In the genomic region with DNA sequence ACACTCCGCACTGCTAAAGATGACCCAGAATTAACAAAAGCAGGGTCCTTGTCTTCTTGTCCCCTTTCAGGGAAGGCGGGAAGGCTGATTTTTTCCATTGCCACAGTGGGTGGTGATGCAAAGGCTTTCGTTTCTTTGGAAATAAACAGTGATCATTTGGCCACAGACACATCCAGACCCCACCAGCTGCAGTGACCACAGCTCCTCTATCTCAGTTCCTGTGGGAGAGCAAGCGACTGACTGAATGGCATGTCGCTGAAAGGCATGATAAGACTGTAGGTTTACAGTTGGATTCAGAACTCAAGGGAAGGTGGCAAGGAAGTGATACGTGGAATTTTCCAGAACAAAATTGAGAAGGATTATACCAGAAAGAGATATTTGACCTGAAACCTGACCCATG, we compare ENCODE assay signal across 31 mouse cellular contexts.
DNase-seq lines count a peak whose midpoint lies in the region; ATAC-seq and TF ChIP-seq lines count a peak whose summit lies in the region.
"Had no signal": no experiment of that assay in that cellular context is flagged by ENCODE, and none has a peak within 500 bp of the region (broad histone marks: within the 10 kb centered on the region; RNA-seq: fewer than 3 reads in every experiment).

No protein-coding gene starts in this region.

- peak; percentile 66 for DNase-seq in lung, embryonic 14.5 days
- no peak for DNase-seq in lung, adult 2 months
- peak; percentile 55 to 72 for DNase-seq in lung, postnatal 4 days
- no peak for DNase-seq in layer of hippocampus, adult 11-12 months (ENCODE audit: low spot score)
- no peak for DNase-seq in thymus, postnatal 36 days
- DNase-seq: adrenal gland, postnatal 14 days; cerebellum, adult 11 months; cerebellum, adult 9-10 months; cerebellum, postnatal 36 days; embryo, embryonic 11 days; forebrain, postnatal 0 days; heart, adult 2 months; heart, postnatal 14 days; kidney, adult 18-20 months; kidney, postnatal 25 days; left cerebral cortex, postnatal 4 days; liver, postnatal 0 days; right cerebral cortex, postnatal 14 days; thymus, adult 18-20 months; thymus, postnatal 25 days had no signal

- peak overlapping the region; percentile 72 for H3K27ac ChIP-seq in lung, embryonic 14.5 days (ENCODE audit: low read depth)
- H3K27ac ChIP-seq in stomach, embryonic 16.5 days (ENCODE audit: low read length), result peak overlapping the region; percentile 30; the same call in 1 of the 2 replicates
- H3K27ac ChIP-seq: heart, adult 2 months; heart, embryonic 13.5 days; hindbrain, embryonic 10.5 days; kidney, embryonic 15.5 days; liver, embryonic 12.5 days; midbrain, embryonic 12.5 days had no signal

- WGBS in lung, embryonic 14.5 days, result 47% methylated on average over 6 of the region's 6 CpGs
- 63% methylated on average over 6 of the region's 6 CpGs for WGBS in lung, adult 2 months
- 59% methylated on average over 6 of the region's 6 CpGs for WGBS in stomach, embryonic 16.5 days

- ATAC-seq in lung, embryonic 14.5 days (ENCODE audit: insufficient read depth), result no peak
- no peak for ATAC-seq in megakaryocyte, adult 5-6 weeks (ENCODE audit: poor library complexity, severe bottlenecking)
- peak; percentile 33; the same call in 1 of the 2 replicates for ATAC-seq in stomach, embryonic 16.5 days (ENCODE audit: insufficient read depth, low FRiP score)
- ATAC-seq: CD4-positive, CD25-positive, alpha-beta regulatory T cell, adult 4 months; forebrain, postnatal 0 days; hindbrain, embryonic 16.5 days; liver, embryonic 12.5 days; liver, postnatal 0 days had no signal

- TF ChIP-seq CTCF in lung, embryonic 14.5 days (IDR thresholded peaks at IDR 0.05; ENCODE audit: low read depth), result no peak
- no peak for TF ChIP-seq CTCF in lung, adult 2 months (IDR thresholded peaks at IDR 0.05; ENCODE audit: insufficient read depth, low read length)

- H3K4me3 ChIP-seq in lung, embryonic 14.5 days (ENCODE audit: low read depth, low read length), result no peak overlapping the region
- no peak overlapping the region for H3K4me3 ChIP-seq in lung, adult 2 months (replicated peaks; ENCODE audit: extremely low read depth, low read depth, low read length)
- peak overlapping the region; percentile 33 for H3K4me3 ChIP-seq in megakaryocyte, embryonic 14.5 days (replicated peaks)
- H3K4me3 ChIP-seq in stomach, embryonic 16.5 days (replicated peaks; ENCODE audit: low read length), result no peak overlapping the region
- H3K4me3 ChIP-seq: erythroblast, embryonic 14.5 days; heart, adult 2 months; heart, embryonic 13.5 days; hindbrain, embryonic 10.5 days; kidney, embryonic 15.5 days; liver, embryonic 12.5 days; midbrain, embryonic 12.5 days had no signal

- no peak overlapping the region for H3K9ac ChIP-seq in lung, embryonic 14.5 days
- H3K9ac ChIP-seq in stomach, embryonic 16.5 days (ENCODE audit: low read length), result no peak overlapping the region
- H3K9ac ChIP-seq: forebrain, postnatal 0 days; heart, embryonic 13.5 days; kidney, embryonic 15.5 days; liver, embryonic 12.5 days; liver, postnatal 0 days; midbrain, embryonic 12.5 days had no signal

- no peak for TF ChIP-seq POLR2A in lung, adult 2 months (IDR thresholded peaks at IDR 0.05; ENCODE audit: borderline replicate concordance, extremely low read depth, low read depth, low read length)

- H3K4me2 ChIP-seq in lung, embryonic 14.5 days, result no peak overlapping the region
- no peak overlapping the region for H3K4me2 ChIP-seq in stomach, embryonic 16.5 days (ENCODE audit: low read depth, low read length)
- H3K4me2 ChIP-seq: heart, embryonic 13.5 days; kidney, embryonic 15.5 days; liver, embryonic 12.5 days; midbrain, embryonic 12.5 days had no signal

- no peaks in the 10 kb centered on the region for H3K9me3 ChIP-seq in lung, embryonic 14.5 days (ENCODE audit: low read depth, low read length)
- no peaks in the 10 kb centered on the region for H3K9me3 ChIP-seq in megakaryocyte, embryonic 14.5 days
- H3K9me3 ChIP-seq in stomach, embryonic 16.5 days (replicated peaks; ENCODE audit: control insufficient read depth, low read length), result no peaks in the 10 kb centered on the region
- H3K9me3 ChIP-seq: heart, embryonic 13.5 days; hindbrain, embryonic 10.5 days; kidney, embryonic 15.5 days; liver, embryonic 12.5 days; midbrain, embryonic 12.5 days had no signal

- no peaks in the 10 kb centered on the region for H3K36me3 ChIP-seq in lung, embryonic 14.5 days (ENCODE audit: insufficient read depth)
- H3K36me3 ChIP-seq in megakaryocyte, embryonic 14.5 days (replicated peaks; ENCODE audit: low read length), result peaks cover under 1% of the 10 kb centered on the region
- no peaks in the 10 kb centered on the region for H3K36me3 ChIP-seq in stomach, embryonic 16.5 days (ENCODE audit: control insufficient read depth, insufficient read depth, low read length)
- H3K36me3 ChIP-seq: heart, embryonic 13.5 days; hindbrain, embryonic 10.5 days; kidney, embryonic 15.5 days; liver, embryonic 12.5 days; midbrain, embryonic 12.5 days had no signal

- H3K4me1 ChIP-seq in lung, embryonic 14.5 days (ENCODE audit: insufficient read depth), result peaks cover 11% of the 10 kb centered on the region
- no peaks in the 10 kb centered on the region for H3K4me1 ChIP-seq in lung, adult 2 months (ENCODE audit: control insufficient read depth, insufficient read depth, low read length)
- H3K4me1 ChIP-seq in megakaryocyte, embryonic 14.5 days, result peaks cover 79% of the 10 kb centered on the region
- peaks cover 19% of the 10 kb centered on the region; the same call in 1 of the 2 replicates for H3K4me1 ChIP-seq in stomach, embryonic 16.5 days (ENCODE audit: control insufficient read depth, insufficient read depth, low read length)

- H3K27me3 ChIP-seq in lung, embryonic 14.5 days (ENCODE audit: insufficient read depth, low read length), result no peaks in the 10 kb centered on the region
- no peaks in the 10 kb centered on the region for H3K27me3 ChIP-seq in megakaryocyte, embryonic 14.5 days (replicated peaks)
- no peaks in the 10 kb centered on the region for H3K27me3 ChIP-seq in stomach, embryonic 16.5 days (ENCODE audit: control insufficient read depth, insufficient read depth, low read length)
- H3K27me3 ChIP-seq: kidney, embryonic 15.5 days; liver, embryonic 12.5 days had no signal

Comparison
In these comparisons a context has a peak if more than half of its experiments do, and no peak if none do; other contexts are left out.
1. DNase-seq: peak in lung, embryonic 14.5 days (single experiment) and lung, postnatal 4 days (2 of 2); none in lung, adult 2 months (single experiment), layer of hippocampus, adult 11-12 months (single experiment) and thymus, postnatal 36 days (0 of 2).